Mouse (Mus musculus): ENCODE measurements around the gene Eif3d. TPM values are rescaled to one million over a fixed set of nuclear protein-coding genes. Genes with fewer than 3 reads are reported as not detected.
"Not testable (repeated sequence)": the region's sequence is repeated elsewhere in the genome, so short reads cannot be mapped to it uniquely, and the experiment has no call there.

Gene Eif3d
- total and polyA plus RNA-seq, 3 experiments, result 302 to 493 (median 344) TPM

DNA sequence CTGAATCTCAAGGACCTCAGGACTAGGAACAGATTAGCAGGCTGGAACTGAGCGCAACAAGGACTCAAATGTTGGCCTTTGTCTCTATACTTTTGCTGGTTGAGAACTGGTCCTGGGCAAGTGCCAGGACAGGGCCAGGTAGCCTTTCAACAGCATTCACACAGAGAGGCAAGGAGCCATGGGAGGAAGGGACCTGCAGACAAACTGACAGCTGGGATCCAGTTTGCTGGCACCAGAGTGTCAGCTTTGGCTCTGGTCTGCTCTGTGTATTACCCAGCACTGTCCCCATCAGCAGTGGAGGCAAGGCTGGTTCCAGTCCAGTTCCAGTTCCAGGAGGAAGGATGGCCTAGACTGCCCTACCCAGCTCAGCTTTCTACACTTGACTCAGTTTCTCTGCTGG is 43.4 kb upstream of the Eif3d start:
- in situ Hi-C loops (cut with MboI; ENCODE audit: low pct_ligation_motif_present, low pct_unique_long_range_greater_than_20kb, low sequenced_read_pairs), result no loop called here
- H3K36me3 ChIP-seq (replicated peaks in 1 of 2; ENCODE audit: control insufficient read depth in 1 of 2, insufficient read depth in 1 of 2, low read length in 1 of 2), result no peaks in the 10 kb centered on the region
- peaks cover 2% of the 10 kb centered on the region for H3K9me3 ChIP-seq (replicated peaks; ENCODE audit: low read length)
- no peaks in the 10 kb centered on the region for H3K4me1 ChIP-seq (ENCODE audit: control insufficient read depth in 1 of 2, insufficient read depth in 2 of 2)
- no peaks in the 10 kb centered on the region for H3K79me2 ChIP-seq (replicated peaks; ENCODE audit: control insufficient read depth, extremely low read depth, insufficient read depth, poor library complexity, severe bottlenecking)
- dilution Hi-C loops (cut with MboI; ENCODE audit: extremely low pct_ligation_motif_present, extremely low pct_unique_long_range_greater_than_20kb, low sequenced_read_pairs), result no loop called here
- no peak overlapping the region for H3K4me3 ChIP-seq (replicated peaks in 1 of 3; ENCODE audit: low read depth in 2 of 3, low read length in 2 of 3, poor library complexity in 1 of 3)
- no peak for TF ChIP-seq TBP (conservative IDR thresholded peaks at IDR 0.05; ENCODE audit: low read depth, low read length)
- TF ChIP-seq ZMIZ1 (IDR thresholded peaks at IDR 0.05; ENCODE audit: low read depth, low read length), result no peak
- TF ChIP-seq GABPA (IDR thresholded peaks at IDR 0.05; ENCODE audit: insufficient replicate concordance, low read depth, low read length), result no peak
- no peak for TF ChIP-seq CHD2 (IDR thresholded peaks at IDR 0.05; ENCODE audit: low read length)
- TF ChIP-seq JUND (conservative IDR thresholded peaks at IDR 0.05; ENCODE audit: low read depth, low read length), result no peak
- TF ChIP-seq TCF12 (IDR thresholded peaks at IDR 0.05; ENCODE audit: low read depth, low read length), result no peak
- no peak for TF ChIP-seq JUN (IDR thresholded peaks at IDR 0.05; ENCODE audit: insufficient read depth, low read depth, low read length)
- no peak for TF ChIP-seq RCOR1 (conservative IDR thresholded peaks at IDR 0.05; ENCODE audit: low read depth, low read length)
- TF ChIP-seq BHLHE40 (IDR thresholded peaks at IDR 0.05; ENCODE audit: low read depth, low read length), result no peak
- no peak for TF ChIP-seq MXI1 (IDR thresholded peaks at IDR 0.05; ENCODE audit: low read depth, low read length)
- TF ChIP-seq CHD1 (IDR thresholded peaks at IDR 0.05; ENCODE audit: low read depth, low read length), result no peak
- TF ChIP-seq ETS1 (conservative IDR thresholded peaks at IDR 0.05; ENCODE audit: low read depth, low read length), result no peak
- no peak for TF ChIP-seq E2F4 (IDR thresholded peaks at IDR 0.05; ENCODE audit: insufficient replicate concordance, low read depth, low read length)
- no peak for TF ChIP-seq ZKSCAN1 (IDR thresholded peaks at IDR 0.05; ENCODE audit: borderline replicate concordance, low read depth, low read length)
- TF ChIP-seq NRF1 (IDR thresholded peaks at IDR 0.05; ENCODE audit: low read depth, low read length), result no peak
- no peak for TF ChIP-seq NELFE (IDR thresholded peaks at IDR 0.05; ENCODE audit: low read depth, low read length)
- no peak for TF ChIP-seq MYC (IDR thresholded peaks at IDR 0.05; ENCODE audit: low read depth, low read length)
- TF ChIP-seq MEF2A (IDR thresholded peaks at IDR 0.05; ENCODE audit: borderline replicate concordance, low read depth, low read length), result no peak
- no peak for TF ChIP-seq ZC3H11A (IDR thresholded peaks at IDR 0.05; ENCODE audit: low read depth, low read length)
- TF ChIP-seq EP300 (IDR thresholded peaks at IDR 0.05; ENCODE audit: low read length), result no peak
- H3K27ac ChIP-seq (ENCODE audit: insufficient read depth, low read depth), result no peak overlapping the region
- peaks cover 85% of the 10 kb centered on the region for H3K27me3 ChIP-seq (replicated peaks)
- no peak for DNase-seq (ENCODE audit: extremely low read depth)
- H3K4me2 ChIP-seq (ENCODE audit: insufficient read depth, low read depth, poor library complexity, severe bottlenecking), result no peak overlapping the region
- no peak overlapping the region for H3K9ac ChIP-seq (ENCODE audit: insufficient read depth, low read depth)

DNA sequence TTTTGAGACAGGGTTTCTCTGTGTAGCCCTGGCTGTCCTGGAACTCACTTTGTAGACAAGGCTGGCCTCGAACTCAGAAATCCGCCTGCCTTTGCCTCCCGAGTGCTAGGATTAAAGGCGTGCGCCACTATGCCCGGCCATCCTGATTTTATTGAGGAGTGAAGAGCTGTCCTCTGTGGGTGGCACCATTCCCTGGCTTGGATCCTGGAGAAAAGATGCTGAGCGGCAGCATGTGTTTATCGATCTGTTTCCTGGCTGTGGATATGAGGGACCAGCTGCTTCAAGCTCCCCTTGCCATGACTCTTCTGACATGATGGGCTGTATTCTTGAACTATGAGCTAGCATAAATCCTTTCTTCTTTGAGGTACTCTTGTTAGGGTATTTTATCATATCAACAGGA is 37.6 kb upstream of the Eif3d start:
- dilution Hi-C loops (cut with MboI; ENCODE audit: extremely low pct_ligation_motif_present, extremely low pct_unique_long_range_greater_than_20kb, low sequenced_read_pairs); H3K79me2 ChIP-seq (replicated peaks; ENCODE audit: control insufficient read depth, extremely low read depth, insufficient read depth, poor library complexity, severe bottlenecking); H3K4me1 ChIP-seq (ENCODE audit: control insufficient read depth in 1 of 2, insufficient read depth in 2 of 2); H3K36me3 ChIP-seq (replicated peaks in 1 of 2; ENCODE audit: control insufficient read depth in 1 of 2, insufficient read depth in 1 of 2, low read length in 1 of 2); H3K4me3 ChIP-seq (replicated peaks in 1 of 3; ENCODE audit: low read depth in 2 of 3, low read length in 2 of 3, poor library complexity in 1 of 3); H3K27ac ChIP-seq (ENCODE audit: insufficient read depth, low read depth); DNase-seq (ENCODE audit: extremely low read depth); H3K9me3 ChIP-seq (replicated peaks; ENCODE audit: low read length); H3K4me2 ChIP-seq (ENCODE audit: insufficient read depth, low read depth, poor library complexity, severe bottlenecking); H3K9ac ChIP-seq (ENCODE audit: insufficient read depth, low read depth): not testable (repeated sequence)
- H3K27me3 ChIP-seq (replicated peaks), result peaks cover 85% of the 10 kb centered on the region
- in situ Hi-C loops (cut with MboI; ENCODE audit: low pct_ligation_motif_present, low pct_unique_long_range_greater_than_20kb, low sequenced_read_pairs), result loop anchor here (10.0 kb wide), 1 partner anchor 147 kb away; no protein-coding TSS in a partner anchor

Data from CH12.LX (cell line).